Mouse (Mus musculus): ENCODE measurements around the gene Isg20l2. TPM values are rescaled to one million over a fixed set of nuclear protein-coding genes. Genes with fewer than 3 reads are reported as not detected.

The Isg20l2 gene
- total RNA-seq, 2 experiments from 2014 or later = 19.4 to 20.6 TPM

DNA sequence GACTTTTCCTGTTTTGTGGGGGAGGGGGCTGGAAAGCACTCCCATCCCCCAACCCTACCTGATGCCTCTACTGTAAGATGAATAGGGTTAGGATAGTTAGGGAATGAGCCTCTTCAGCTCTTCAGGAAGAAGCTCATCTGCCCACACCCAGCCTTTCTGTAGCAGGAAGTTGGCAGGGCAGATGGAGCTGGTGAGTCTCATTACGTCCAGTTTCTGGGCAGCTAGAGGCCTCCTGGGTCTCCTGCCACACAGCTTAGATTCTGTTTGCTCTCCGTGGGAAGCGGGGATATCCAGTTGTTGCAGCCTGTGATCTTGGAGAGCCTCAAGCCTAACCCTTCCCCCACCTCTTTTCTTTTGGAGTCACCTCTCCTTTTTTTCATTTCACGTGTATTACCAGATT lies 20.2 kb upstream of the Isg20l2 start:
- no peak for DNase-seq (ENCODE audit: low spot score in 2 of 2)

DNA sequence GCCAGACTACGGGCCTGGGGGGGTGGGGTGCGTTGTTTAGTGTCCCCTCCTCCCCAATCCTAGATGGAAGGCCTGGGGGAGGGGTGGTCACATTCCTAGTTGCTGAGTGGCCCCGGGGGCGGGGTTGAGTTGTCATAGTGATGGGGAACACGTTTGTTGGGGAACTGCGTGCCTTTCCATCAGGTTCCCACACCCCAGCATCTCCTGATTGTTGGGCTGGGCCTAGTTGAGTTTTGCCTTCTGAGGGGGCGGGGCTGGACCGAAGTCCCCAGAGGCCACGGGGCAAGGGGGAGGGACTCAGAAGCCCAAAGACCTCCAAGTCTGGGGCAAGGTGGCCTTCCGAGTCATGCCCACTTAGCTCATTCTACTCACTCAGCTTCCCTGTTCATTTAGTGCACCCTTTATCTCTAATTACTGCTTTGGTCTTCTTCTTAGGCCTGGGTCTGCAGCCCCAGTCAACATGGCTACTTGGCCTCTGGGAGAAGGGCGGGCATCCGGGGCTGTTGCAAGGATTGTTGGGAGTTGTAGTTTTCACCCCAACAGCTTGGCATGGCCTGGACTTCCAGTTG lies 19.5 kb upstream of the Isg20l2 start:
- DNase-seq (ENCODE audit: low spot score in 2 of 2) = peak; percentile 67 to 76

DNA sequence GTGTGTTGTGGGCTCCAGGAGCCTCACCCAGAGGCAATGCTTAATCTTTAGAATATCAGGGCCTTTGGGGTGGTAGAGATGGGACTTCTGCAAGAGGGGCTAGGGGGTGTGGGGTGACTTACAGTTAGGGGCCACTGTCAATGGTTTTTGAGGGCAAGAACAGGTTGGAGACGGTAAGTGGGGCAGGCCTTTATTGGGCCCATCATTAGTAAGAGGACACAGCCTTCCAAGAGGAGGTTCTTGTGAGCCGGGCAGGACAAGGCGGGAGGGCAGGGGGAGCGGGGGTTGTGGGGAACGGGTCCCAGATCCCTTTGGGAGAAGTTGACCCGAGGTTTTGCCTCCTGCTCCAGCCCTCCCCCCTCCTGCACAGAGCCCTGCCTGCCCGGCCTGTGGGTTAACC lies 16.6 kb upstream of the Isg20l2 start:
- DNase-seq (ENCODE audit: low spot score in 2 of 2) = no peak

DNA sequence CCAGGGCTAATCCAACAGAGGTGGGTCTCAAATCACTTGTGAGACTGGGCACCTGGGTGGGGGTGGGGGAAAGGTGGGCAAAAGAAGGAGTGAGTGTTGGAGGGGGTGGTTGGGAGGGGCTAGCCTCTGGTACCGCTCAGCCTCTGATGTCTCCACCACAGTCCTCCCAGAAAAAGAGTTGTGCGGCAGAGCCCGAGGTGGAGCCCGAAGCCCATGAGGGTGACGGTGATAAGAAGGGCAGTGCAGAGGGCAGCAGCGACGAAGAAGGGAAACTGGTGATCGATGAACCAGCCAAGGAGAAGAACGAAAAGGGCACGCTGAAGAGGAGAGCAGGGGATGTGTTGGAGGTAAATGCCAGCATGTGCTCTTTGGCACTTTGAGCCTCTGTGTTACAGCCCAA lies 16.2 kb upstream of the Isg20l2 start:
- no peak for DNase-seq (ENCODE audit: low spot score in 2 of 2)

DNA sequence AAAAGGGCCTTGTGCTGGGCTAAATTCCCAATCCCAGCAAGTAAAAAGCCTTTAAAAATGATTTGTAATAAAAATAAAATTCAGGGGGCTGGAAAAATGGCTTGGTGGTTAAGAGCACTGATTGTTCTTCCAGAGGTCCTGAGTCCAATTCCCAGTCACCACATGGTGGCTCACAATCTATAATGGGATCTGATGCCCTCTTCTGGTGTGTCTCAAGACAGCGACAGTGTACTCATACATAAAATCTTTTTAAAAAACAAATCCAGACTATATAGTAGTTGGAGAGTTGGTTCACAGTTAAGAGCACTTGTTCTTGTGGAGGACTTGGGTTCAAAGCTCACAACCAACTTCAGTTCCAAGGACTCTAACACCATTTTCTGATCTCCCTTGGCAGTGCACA lies 13.1 kb upstream of the Isg20l2 start:
- no peak for DNase-seq (ENCODE audit: low spot score in 2 of 2)

DNA sequence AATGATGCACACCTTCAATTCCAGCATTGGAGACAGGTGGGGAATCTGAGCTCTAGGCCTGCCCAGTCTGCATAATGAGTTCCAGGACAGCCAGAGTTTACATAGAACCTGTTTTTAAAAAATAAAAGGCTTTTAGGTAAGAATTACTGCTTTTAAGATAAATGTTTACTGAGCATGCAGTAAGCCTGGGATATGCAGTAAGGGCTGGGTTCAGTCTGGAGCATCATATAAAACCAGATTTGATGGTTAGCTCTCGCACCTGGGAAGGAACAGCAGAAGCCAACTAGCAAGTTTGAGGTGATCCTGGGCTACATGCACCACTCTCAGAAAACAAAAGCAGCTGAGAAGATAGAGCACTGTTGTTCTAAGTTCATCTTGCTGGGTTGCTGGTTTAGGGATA lies 11.6 kb upstream of the Isg20l2 start:
- no peak for DNase-seq (ENCODE audit: low spot score in 2 of 2)

DNA sequence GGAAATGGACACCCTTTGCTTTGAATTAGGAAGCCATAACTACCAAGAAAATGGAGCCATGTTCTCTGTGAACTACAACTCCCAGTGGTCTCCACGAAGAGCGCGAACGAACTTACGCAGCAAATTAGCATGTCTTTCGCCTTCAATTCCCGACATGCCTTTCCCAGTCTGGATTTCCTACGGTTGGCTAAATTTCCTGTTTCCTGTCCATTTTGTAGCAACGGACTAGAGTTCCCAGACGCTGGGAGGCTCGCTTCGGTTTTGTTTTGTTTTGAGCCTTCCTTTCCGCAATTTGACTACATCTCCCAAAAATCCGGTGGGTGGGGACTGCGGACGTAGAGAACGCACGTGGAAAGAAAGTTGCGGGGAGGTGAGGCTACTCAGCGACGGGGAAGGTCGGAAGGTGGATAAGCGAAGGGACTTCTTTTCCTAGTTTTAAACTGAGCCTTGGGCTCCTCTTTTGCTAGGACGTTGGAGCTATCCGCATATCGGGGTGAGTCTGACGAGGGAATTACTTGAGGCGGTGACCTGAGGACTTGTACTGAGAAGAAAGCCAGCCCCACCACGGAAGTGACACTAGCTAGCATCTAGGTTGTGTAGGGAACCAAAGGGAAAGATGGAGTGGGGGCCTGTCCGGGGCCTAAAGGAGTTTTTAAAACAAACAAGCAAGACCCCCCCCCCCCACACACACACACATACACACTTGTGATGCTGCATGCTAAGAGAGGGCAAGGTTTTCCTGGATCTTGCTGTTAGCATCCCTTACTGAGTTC lies 10.6 kb upstream of the Isg20l2 start, which contains the start of gene Mrpl24:
Mrpl24 (plus strand) TSS at position 171 of the 773 bp plus-strand sequence.
- peak; percentile 48 to 65 for DNase-seq (ENCODE audit: low spot score in 2 of 2)

DNA sequence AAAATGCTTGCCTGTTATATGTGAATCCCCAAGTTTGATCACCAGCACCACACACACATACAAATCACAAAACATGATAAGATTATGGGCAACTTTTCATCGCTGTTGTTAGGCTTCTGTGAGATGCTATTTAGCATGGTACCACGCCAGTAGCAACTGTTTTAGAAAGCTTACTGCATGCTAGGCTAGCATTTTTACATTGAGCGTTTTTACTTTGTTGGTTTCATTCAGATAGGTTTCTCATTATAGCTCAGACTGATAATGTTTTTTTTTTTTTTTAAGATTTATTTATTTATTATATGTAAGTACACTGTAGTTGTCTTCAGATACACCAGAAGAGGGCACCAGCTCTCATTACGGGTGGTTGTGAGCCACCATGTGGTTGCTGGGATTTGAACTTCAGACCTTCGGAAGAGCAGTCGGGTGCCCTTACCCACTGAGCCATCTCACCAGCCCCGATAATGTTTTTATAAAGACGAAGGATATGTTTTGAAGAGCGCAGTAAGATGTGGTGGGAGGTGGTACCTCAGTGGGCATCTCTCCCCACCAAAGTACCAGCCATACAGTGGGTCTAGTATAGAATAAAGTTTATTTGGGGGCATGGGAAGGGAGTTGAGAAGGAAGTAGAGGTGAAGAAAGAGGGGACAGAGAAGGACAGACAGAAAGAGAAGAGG lies 9.7 kb upstream of the Isg20l2 start:
- DNase-seq (ENCODE audit: low spot score in 2 of 2) = no peak

DNA sequence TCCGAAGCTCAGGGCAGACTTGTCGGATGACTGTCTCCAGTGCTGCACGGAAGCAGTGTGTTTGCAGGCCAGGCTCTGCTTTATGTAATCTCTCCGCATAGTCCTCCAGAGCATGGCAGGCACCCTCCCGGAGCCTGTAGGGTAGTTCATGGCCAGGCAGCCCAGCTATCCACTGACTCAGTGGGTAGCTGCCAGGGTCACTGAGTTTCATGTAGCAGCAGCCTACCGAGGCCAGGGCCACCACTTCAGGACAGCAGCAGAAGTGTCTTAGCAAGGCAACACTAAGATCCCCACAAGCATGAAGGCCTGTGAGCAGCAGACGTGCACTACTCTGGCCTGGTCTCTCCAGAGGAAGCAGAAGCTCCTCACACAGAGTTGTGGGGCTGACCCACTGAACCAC lies 5.1 kb upstream of the Isg20l2 start:
- no peak for DNase-seq (ENCODE audit: low spot score in 2 of 2)

DNA sequence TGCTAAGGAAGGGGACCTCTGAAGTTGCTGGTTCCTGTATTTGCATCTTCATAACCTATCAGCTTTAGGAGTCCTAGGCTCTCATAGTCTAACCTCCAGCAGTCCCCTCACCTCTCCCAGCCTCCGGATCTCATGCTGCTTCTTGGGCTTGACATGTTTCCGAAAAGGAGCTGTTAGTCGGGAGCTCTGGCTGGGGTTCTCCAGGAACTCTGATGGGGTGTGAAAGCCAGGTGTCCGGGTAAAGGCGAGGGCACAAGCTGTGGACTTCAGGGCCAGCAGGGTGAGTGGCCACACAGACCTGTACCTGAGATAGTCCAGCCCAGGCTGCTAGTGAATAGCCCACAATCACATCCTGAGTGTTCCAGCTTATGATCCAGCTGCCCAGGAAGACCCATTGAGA lies 2.7 kb upstream of the Isg20l2 start:
- no peak for DNase-seq (ENCODE audit: low spot score in 2 of 2)

DNA sequence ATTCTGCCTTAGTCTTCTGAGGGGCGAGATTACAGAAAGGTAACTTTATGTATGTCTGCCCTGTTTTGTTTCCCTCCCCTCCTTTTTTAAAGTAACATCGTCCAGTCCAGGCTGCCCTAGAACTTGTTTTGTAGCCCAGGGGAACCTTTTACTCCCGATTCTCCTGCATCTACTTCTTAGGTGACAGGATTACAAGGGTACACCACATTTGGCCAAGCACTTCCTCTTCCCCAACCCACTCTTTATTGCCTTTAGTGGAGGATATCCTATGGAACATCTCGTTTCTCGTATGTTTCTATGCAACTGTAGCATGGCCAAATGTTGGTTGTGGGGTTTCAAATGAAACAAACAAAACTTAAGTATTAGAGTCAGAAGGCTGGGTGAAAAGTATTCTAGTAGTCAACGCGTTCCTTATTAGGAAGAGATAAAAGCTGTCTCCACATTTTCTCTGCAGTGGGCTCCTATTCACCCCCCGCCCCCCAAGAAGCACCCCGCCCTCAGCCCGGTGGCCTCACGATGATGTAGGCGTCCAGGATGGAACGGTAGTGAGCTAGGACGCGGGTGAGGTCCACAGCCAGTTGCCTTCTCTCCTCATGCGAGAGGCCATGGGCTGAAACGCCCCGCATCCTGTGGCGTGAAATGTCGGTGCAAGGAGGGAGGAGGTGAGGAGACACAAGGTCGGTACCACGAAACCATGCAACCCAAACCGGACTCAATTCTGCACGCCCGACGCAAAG lies 605 bp upstream of the Isg20l2 start:
- DNase-seq (ENCODE audit: low spot score in 2 of 2) = no peak

DNA sequence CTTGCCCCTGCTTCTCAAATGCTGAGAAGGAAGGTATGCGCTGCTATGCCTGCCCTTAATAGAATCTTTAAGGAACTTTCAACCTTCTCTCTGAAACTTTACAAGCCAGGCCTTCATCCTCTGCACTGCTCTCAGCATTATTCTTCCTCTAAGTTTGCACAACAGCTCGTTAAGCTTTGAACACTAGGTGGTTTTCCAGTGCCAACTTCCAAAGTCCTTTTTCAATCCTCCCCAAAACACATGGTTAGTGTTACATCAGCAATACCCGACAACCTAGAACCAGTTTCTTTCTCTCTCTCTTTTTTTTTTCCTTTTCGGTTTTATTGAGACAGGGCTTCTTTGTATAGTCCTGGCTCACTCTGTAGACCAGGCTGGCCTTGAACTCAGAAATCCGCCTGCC lies 3.9 kb downstream of the Isg20l2 start:
- no peak for DNase-seq (ENCODE audit: low spot score in 2 of 2)

DNA sequence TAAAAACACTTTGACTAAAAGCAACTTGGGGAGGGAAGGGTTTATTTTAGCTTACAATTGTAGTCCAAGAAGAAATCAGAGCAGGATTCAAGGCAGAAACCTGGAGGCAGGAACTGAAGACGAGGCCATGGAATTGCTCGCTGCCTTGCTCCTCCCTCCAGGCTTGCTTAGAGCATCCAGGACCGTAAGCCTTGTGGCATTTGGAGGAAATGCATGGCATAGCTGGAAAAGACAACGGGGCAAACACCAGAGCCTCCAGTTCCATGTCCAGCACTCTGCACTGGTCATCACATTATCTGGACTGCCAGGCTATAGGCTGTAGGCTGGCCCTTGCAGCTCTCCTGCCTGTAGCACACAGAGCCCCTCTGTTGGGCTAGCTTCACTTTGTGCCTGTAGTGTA lies 4.4 kb downstream of the Isg20l2 start:
- DNase-seq (ENCODE audit: low spot score in 2 of 2) = no peak

DNA sequence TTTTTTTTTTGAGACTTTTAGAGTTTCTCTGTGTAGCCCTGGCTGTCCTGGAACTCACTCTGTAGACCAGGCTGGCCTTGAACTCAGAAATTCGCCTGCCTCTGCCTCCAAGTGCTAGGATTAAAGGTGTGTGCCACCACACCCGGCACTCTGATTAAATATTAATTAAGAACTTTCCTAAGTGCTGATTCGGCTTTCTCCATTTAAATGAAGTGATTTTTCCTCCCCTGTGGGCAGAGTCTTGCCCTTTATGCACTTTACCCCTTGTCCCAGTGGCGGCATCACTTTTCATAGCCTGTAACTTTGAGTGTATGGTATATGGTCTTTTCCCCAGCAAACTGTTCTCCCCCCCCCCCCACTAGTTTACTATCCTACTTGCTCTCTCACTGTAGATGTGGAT lies 5.1 kb downstream of the Isg20l2 start:
- no peak for DNase-seq (ENCODE audit: low spot score in 2 of 2)

DNA sequence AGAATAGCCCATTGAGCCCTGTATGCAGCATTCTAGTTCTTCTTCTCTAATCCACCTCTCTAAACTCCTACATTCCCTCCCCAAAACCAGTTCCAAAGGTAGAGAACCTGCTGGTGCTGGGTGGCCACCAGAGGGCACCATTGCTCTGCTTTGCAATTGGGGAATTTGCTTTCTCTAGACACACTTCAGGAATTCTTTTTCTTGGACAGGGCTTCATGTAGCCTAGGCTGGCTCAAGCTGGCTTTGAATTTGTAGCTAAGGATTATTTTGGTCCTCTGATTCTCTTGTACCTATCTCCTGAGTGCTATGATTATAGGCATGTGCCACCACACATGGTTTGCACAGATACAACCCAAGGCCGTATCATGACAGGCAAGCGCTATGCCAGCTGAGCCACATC lies 5.7 kb downstream of the Isg20l2 start:
- DNase-seq (ENCODE audit: low spot score in 2 of 2) = peak; percentile 79 to 84

DNA sequence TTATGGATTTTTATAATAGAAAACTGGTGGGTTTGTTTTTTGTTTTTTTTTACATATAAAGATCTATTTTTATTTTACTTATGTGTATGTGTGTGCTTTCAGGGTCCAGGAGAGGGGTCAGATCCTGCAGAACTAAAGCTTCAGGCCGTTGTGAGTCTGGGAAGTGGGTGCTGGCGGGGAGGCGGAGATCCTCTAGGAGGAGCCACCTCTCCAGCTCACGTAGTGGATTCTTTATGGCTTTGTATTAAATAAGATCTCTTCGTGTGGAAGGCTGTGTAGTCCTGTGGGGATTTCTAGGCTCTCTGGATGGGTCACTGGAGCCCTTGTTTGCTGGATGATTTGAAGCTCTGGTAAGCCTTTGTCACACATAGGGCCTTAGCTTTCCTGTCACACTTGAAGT lies 10.5 kb downstream of the Isg20l2 start:
- no peak for DNase-seq (ENCODE audit: low spot score in 2 of 2)

DNA sequence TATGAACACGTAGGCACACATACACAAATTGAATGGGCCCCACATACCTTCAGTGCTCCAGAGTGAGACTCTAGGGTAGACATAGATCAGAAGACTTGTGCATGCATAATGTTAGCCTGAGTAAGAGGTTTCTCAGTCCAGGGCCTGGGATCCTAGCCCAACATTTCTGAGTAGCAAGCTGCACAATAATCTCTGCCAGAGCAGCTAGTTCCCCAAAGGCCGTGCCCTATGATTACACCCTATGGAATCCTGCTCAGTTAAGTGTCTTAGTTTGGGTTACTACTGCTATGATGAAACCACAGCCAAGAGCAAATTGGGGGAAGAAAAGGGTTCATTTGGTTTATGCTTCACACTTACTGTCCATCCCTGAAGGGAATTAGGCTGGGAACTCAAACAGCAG lies 12.4 kb downstream of the Isg20l2 start:
- no peak for DNase-seq (ENCODE audit: low spot score in 2 of 2)

DNA sequence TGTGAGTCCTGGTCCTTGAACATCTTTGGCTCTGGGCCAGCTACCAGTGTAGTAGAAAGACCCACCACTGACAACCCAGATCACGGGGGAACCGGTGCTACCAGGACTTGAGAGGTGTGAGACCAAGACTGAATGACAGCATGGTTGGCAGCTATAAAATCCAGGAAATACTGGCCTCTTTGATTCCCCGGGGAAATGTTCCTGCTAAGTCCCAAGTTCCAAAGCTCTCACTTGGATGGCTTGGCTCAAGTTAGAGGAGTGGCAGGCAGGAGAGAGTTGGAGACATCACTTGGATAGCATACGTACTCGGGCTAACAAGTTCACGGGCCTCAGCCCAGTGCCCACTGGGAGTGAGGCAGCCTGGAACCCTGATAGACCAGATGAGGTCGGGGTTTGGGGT lies 13.5 kb downstream of the Isg20l2 start:
- DNase-seq (ENCODE audit: low spot score in 2 of 2) = no peak

DNA sequence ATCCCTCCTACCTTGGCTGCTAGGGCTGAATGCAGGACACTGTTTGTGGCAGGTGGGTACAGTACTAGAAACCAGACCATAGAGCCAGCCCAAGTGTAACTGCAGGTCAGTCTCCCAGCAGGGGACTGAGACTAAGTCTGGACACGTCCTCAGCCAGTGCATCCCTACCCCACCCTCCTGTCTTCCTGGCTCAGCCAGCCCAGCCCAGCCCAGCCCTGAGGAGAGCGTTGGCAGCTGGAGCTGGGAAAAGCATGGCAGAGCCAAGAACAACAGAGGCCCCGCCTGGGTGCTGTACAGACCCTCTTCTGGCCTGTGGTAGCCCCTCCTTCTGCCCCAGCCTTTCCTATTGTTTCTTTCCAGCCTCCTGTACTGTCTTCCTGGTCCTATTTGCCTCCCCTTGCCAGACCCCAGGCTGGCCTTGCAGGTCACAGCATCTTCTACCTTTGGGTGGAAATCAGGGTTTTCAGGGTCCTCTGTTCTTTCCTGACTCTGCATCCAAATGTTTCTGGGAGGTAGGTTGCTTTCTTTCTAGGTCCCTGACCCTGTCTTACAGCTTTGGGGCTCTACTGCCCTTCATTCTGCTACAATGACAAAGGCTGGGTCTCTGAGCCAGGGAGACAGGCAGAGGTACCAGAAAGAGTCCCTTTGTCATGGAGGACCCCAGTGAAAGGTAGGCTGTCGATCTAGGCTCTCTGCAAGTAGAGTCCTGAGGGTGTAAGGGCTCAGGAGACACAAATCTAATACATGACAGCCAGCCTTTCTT lies 14.9 kb downstream of the Isg20l2 start:
- no peak for DNase-seq (ENCODE audit: low spot score in 2 of 2)

DNA sequence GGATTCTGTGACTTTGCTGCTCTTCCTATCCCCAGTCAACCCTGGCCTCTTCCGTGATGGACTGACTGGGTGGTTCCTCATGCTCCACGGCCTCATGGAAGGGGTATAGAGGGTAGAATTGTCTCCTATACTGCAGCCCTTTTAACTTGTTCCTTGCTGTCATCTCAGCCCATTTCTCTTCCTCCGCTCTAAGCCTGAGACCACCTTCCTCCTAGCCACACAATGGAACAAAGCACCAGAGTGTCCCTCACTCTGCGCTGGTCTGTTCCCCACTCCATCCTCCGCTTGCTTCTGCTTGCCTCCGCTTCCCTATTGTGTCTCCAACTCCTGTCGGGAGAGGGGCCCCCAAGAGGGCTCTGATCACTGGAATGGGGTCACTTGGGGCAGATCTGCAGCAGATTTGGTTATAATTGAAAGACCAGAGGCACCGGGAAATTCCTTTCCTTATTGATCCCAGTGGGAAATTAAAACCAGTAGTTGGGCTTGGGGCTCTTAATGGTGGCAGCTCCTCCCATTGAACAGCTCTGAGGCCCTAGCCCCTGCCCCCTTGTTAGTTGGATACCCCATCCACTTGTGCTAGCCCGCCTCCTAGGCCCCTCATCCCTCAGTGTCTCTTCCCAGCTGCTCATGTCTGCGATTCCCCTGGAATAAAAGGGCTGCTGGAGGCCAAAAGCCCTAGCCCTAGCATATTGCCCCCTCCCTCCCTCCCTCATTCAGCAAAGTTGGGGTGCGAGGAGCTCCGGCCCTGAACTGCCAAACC lies 15.8 kb downstream of the Isg20l2 start:
- no peak for DNase-seq (ENCODE audit: low spot score in 2 of 2)

Measured in adrenal gland, adult 18-20 months (tissue).